Mouse (Mus musculus) ES-E14 (cell line): ENCODE data around the gene Tmem185b.

Source experiments
- HCFC1 ChIP-seq: IDR thresholded peaks from 2 replicates; pipeline ENCODE4 v1.6.1; 2012; ENCODE audit warnings: low read length, inconsistent platforms, borderline replicate concordance; ENCODE audit not compliant: insufficient read depth
- ZC3H11A ChIP-seq: IDR thresholded peaks from 2 replicates; pipeline ENCODE4 v1.6.1; 2012; ENCODE audit warnings: low read depth, mild to moderate bottlenecking, inconsistent platforms, low read length, borderline replicate concordance
- ZNF384 ChIP-seq: IDR thresholded peaks from 2 replicates; pipeline ENCODE4 v1.6.1; 2012; ENCODE audit warnings: low read depth, low read length, inconsistent platforms

DNA sequence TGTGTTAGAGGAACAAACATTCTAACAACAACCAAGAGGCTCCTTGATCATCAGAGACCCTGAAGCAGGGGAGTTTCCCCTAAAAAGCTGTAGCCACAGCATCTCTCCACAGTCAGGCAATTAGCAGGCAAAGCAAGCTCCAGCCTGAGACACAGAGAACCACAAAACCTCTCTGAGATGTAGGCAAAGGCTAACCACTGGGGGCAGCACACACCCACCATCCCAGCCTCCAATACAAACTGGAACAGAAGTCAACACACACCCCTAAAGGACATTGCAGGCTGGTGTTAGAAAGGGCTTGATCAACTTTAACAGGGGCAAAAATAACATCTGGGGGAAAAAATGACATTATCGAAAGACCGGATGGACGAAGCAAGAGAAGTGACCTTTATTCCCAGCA, 41.5 kb upstream of the Tmem185b start:
- no peak for TF ChIP-seq ZNF384
- no peak for TF ChIP-seq HCFC1
- TF ChIP-seq ZC3H11A: no peak
